Mouse (Mus musculus) right cerebral cortex, postnatal 25 days (tissue): Measurements from ENCODE around the gene Olfr467.
"Not testable (repeated sequence)": the region's sequence is repeated elsewhere in the genome, so short reads cannot be mapped to it uniquely, and the experiment has no call there.

Source experiments
- DNase-seq: peaks from one replicate; pipeline ENCODE4 v3.0.0; 2022

Gene Olfr467

DNA sequence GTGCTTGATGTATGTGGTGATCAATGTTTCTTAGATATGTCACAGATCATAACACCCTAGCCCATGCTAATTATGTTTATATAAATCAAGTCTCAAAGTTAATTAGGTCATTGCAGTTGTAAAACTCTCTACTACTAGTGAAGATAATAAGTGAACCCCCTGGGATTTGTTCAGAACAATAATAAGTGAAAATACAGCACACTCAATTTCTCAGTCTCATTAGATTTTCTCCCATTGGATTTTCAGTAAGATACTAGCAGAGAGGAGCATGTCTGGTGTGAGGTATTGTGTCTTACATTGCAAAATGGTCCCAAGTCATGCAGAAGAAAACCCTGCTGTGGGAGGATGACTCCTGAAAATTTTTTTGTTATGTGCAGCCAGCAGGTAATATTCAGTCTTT lies at the start of gene Olfr467:
Olfr467 (plus strand) TSS at position 301 of the 400 bp plus-strand sequence.
- DNase-seq, result no peak

DNA sequence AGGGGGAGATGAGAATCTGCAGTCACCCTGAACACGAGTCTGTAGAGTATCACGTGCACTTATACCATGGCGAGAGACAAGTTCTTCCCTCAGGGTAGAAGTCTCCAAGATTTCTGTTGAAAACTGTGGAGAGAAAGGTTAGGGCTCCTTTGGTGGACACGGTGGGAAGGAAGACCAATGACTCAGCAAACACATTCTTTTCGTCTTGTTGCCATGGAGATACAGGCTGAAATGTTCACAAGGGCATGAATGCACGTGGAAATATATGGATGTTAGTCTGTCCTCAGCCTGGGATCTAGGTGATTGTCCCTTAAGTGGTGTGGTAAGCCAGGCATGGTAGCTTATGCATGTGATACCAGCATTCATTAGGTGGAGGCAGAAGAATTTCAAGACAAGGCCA lies 41.3 kb upstream of the Olfr467 start:
- no peak for DNase-seq

- DNase-seq, result no peak
Measured at GRCm38 (mm10) chr7:107778216-107778615, 33.8 kb upstream of the Olfr467 start.

DNA sequence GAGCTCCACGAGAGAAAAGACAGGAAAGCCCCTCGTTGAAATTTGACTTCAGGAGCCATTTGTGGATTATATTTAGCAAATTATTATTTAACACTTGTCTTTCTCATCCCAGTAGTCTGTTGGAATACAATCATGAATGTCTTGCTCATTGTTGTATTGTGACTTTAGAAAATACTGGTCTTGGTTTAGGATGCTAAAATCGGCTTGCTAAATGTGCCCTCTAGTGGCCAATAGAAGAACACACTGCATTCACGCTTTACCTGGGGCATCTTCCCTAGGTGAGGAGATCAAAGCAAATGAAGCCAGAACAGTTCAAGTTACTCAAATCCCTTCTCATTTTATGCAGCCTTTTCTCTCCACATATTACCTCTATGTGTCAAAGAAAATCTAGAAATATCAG lies 32.5 kb upstream of the Olfr467 start:
- DNase-seq, result no peak

GRCm38 (mm10) chr7:107787977-107788620 lies 24.0 kb upstream of the Olfr467 start:
- no peak for DNase-seq

- no peak for DNase-seq
Measured at GRCm38 (mm10) chr7:107796500-107796899, 15.6 kb upstream of the Olfr467 start.

- no peak for DNase-seq
Measured at GRCm38 (mm10) chr7:107801108-107801507, 11.0 kb upstream of the Olfr467 start, which contains the start of gene Ovch2. Ovch2 (minus strand) TSS chr7:107801208.

DNA sequence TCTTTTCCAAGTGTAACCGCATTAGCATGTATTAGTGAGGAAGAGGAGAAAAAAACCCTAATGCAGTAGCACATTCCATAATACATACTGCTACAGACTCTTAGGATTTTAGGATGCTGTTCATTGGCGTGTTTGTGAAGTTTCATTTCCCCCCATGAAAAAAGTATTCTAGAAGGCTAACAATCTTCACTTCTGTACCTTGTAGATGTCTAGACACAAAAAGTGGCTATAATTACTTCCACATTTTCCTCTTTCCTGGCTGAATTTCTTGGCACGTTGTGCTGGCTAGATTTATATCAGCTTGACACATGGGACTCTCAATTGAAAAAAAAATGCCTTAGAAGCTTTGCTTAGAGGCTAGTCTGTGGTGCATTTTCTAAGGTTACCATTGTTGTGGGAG lies 9.9 kb upstream of the Olfr467 start:
- no peak for DNase-seq

DNA sequence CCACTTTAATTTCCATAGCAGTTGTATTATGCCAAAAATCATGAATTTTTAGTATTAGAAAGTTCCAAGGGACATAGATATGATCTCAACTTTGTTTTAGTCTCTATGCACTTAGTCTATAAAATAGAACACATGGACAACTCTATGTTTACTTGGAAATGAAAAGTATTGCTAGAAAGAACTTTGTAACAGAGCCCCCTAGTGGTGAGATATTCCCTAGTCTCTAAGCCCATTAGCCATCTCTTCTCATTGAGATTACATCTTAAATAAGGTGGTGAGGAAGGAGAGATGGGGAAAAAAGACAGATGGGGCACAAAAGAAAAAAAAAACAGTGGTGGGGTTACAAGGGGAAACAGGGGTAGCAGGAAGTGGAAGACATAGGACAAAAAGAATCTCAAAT lies 7.4 kb downstream of the Olfr467 start:
- no peak for DNase-seq

DNA sequence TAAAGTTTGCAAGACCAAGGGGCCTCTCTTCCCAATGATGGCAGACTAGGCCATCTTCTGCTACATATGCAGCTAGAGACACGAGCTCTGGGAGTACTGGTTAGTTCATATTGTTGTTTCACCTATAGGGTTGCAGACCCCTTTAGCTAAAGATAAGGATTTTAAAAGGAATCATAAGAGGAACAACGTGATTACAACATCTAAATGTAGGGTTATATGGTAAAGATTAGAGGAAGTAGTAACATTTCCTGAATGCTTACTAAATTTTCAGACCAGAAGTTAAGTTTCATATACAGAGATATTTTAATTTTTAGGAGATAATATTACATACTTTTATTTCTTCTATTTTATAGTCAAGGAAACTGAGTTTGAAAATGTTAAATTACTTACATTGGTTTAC lies 11.8 kb downstream of the Olfr467 start:
- not testable (repeated sequence) for DNase-seq

- not testable (repeated sequence) for DNase-seq
Measured at GRCm38 (mm10) chr7:107825441-107825840, 13.4 kb downstream of the Olfr467 start, which contains the start of gene Olfr469. Olfr469 (minus strand) TSS chr7:107825541.

DNA sequence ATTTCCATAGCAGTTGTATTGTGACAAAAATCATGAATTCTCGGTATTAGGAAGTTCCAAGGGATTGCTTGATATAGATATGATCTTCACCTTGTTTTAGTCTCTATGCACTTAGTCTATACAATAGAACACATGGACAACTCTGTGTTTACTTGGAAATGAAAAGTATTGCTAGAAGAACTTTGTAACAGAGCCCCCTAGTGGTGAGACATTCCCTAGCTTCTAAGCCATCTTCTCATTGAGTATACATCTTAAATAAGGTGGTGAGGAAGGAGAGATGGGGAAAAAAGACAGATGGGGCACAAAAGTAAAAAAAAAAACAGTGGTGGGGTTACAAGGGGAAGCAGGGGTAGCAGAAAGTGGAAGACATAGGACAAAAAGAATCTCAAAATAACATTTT lies 29.7 kb downstream of the Olfr467 start:
- DNase-seq, result no peak

DNA sequence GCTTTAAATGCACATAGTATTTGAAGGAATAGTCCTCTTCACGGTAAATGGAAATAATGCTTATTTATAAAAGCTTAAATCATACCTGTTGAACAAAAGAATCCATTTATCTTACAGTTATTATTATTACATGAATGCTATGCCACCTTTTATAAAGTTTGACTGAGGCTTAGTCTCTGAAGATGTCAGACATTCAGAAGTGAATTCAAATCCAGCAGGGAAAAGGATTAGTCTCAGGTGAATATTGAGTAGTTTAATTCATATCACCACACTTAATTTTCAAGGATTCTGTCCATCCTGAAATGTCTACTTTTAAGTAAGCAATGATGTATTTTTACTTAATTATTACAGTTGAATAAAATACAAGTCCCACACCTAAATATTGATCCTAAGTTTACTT lies 35.3 kb downstream of the Olfr467 start, which contains the start of gene Olfr470:
Olfr470 (minus strand) TSS at position 101 of the 400 bp plus-strand sequence.
- DNase-seq, result not testable (repeated sequence)
